Mouse (Mus musculus) ES-Bruce4 (cell line): ENCODE measurements around the gene Iqcf3. TPM values are rescaled to one million over a fixed set of nuclear protein-coding genes. Genes with fewer than 3 reads are reported as not detected.

Experiments used
- H3K27ac ChIP-seq: 2 replicates; pipeline ENCODE4 v1.5.1; 2012; ENCODE audit warnings: low read length, inconsistent platforms; ENCODE audit not compliant: insufficient read depth
- H3K27me3 ChIP-seq: 2 replicates; pipeline ENCODE4 v1.6.1; 2012; ENCODE audit warnings: mild to moderate bottlenecking, low read length, inconsistent platforms; ENCODE audit not compliant: control insufficient read depth, poor library complexity, insufficient read depth, severe bottlenecking
- H3K36me3 ChIP-seq: 2 replicates; pipeline ENCODE4 v1.6.1; 2012; ENCODE audit warnings: inconsistent platforms, mild to moderate bottlenecking, low read length, moderate library complexity; ENCODE audit not compliant: control insufficient read depth, poor library complexity, insufficient read depth, severe bottlenecking
- H3K4me1 ChIP-seq: one replicate; pipeline ENCODE4 v1.8.1; 2011; ENCODE audit warnings: low read length; ENCODE audit not compliant: control insufficient read depth, insufficient read depth
- H3K4me3 ChIP-seq: 2 replicates; pipeline ENCODE4 v1.5.1; 2011; ENCODE audit warnings: low read depth, mild to moderate bottlenecking, low read length
- H3K9ac ChIP-seq: 2 replicates; pipeline ENCODE4 v1.6.1; 2012; ENCODE audit warnings: low read depth, mild to moderate bottlenecking, inconsistent platforms; ENCODE audit not compliant: poor library complexity, severe bottlenecking
- H3K9me3 ChIP-seq: replicated peaks from 2 replicates; pipeline ENCODE4 v1.6.1; 2012; ENCODE audit warnings: mild to moderate bottlenecking, low read length, inconsistent platforms; ENCODE audit not compliant: control insufficient read depth, poor library complexity, insufficient read depth, severe bottlenecking
- CTCF ChIP-seq: IDR thresholded peaks from one replicate; pipeline ENCODE4 v1.8.1; 2011; ENCODE audit warnings: low read depth, low read length
- EP300 ChIP-seq: IDR thresholded peaks from 2 replicates; pipeline ENCODE4 v1.6.1; 2011; ENCODE audit warnings: low read depth, low read length; ENCODE audit not compliant: insufficient read depth
- POLR2A ChIP-seq: IDR thresholded peaks from one replicate; pipeline ENCODE4 v1.8.1; 2011; ENCODE audit warnings: low read length; ENCODE audit not compliant: insufficient read depth
- polyA plus RNA-seq: library from polyadenylated mRNA; stranded (reverse); fragments of >200 nt; gene quantifications from 2 replicates; pipeline ENCODE4 v1.2.4, GENCODE M21; 2011; ENCODE audit warnings: low read depth; ENCODE audit not compliant: missing spikeins, insufficient read depth, insufficient read length

The Iqcf3 gene
- polyA plus RNA-seq, 1 experiment, result not detected

GRCm38 (mm10) chr9:106566437-106566836, 5.0 kb upstream of the Iqcf3 start:
- Histone ChIP-seq H3K27ac (no peak overlapping the region), H3K9ac (no peak overlapping the region), H3K36me3 (no peaks in the 10 kb centered on the region), H3K27me3 (no peaks in the 10 kb centered on the region), H3K4me3 (no peak overlapping the region), H3K9me3 (no peaks in the 10 kb centered on the region), H3K4me1 (no peaks in the 10 kb centered on the region)
- no peak for TF ChIP-seq CTCF
- no peak for TF ChIP-seq POLR2A
- no peak for TF ChIP-seq EP300

GRCm38 (mm10) chr9:106564025-106564424, 2.6 kb upstream of the Iqcf3 start:
- Histone ChIP-seq H3K27me3 (no peaks in the 10 kb centered on the region), H3K9me3 (no peaks in the 10 kb centered on the region), H3K4me1 (no peaks in the 10 kb centered on the region), H3K4me3 (no peak overlapping the region), H3K27ac (no peak overlapping the region), H3K36me3 (no peaks in the 10 kb centered on the region), H3K9ac (no peak overlapping the region)
- TF ChIP-seq POLR2A, result no peak
- TF ChIP-seq EP300, result no peak
- no peak for TF ChIP-seq CTCF

GRCm38 (mm10) chr9:106562291-106562690, 860 bp upstream of the Iqcf3 start:
- H3K36me3 ChIP-seq, result no peaks in the 10 kb centered on the region
- no peaks in the 10 kb centered on the region for H3K27me3 ChIP-seq
- H3K4me1 ChIP-seq, result no peaks in the 10 kb centered on the region
- no peak overlapping the region for H3K27ac ChIP-seq
- H3K4me3 ChIP-seq, result no peak overlapping the region
- H3K9me3 ChIP-seq, result no peaks in the 10 kb centered on the region
- no peak overlapping the region for H3K9ac ChIP-seq
- no peak for TF ChIP-seq CTCF

GRCm38 (mm10) chr9:106534975-106535374, 26.5 kb downstream of the Iqcf3 start:
- H3K27ac ChIP-seq, result no peak overlapping the region
- H3K27me3 ChIP-seq, result no peaks in the 10 kb centered on the region
- H3K9ac ChIP-seq, result no peak overlapping the region
- H3K9me3 ChIP-seq, result no peaks in the 10 kb centered on the region
- no peak overlapping the region for H3K4me3 ChIP-seq
- no peaks in the 10 kb centered on the region for H3K4me1 ChIP-seq
- no peaks in the 10 kb centered on the region for H3K36me3 ChIP-seq
- no peak for TF ChIP-seq EP300

- Histone ChIP-seq H3K36me3 (no peaks in the 10 kb centered on the region), H3K9me3 (no peaks in the 10 kb centered on the region), H3K27ac (no peak overlapping the region), H3K9ac (no peak overlapping the region), H3K4me3 (no peak overlapping the region), H3K27me3 (no peaks in the 10 kb centered on the region), H3K4me1 (no peaks in the 10 kb centered on the region)
- 0 out of 2 replicates have a peak, but pooled peaks have one; percentile 28 for TF ChIP-seq EP300
- TF ChIP-seq POLR2A, result no peak
- no peak for TF ChIP-seq CTCF
Observed at GRCm38 (mm10) chr9:106534296-106534695, 27.1 kb downstream of the Iqcf3 start.

- no peaks in the 10 kb centered on the region for H3K4me1 ChIP-seq
- H3K36me3 ChIP-seq, result no peaks in the 10 kb centered on the region
- no peak overlapping the region for H3K27ac ChIP-seq
- no peak overlapping the region for H3K4me3 ChIP-seq
- TF ChIP-seq CTCF (peak; percentile 94), EP300 (no peak)
- H3K9me3 ChIP-seq, result no peaks in the 10 kb centered on the region
- H3K27me3 ChIP-seq, result no peaks in the 10 kb centered on the region
- H3K9ac ChIP-seq, result no peak overlapping the region
Observed at GRCm38 (mm10) chr9:106531833-106532232, 29.6 kb downstream of the Iqcf3 start.

- no peaks in the 10 kb centered on the region for H3K9me3 ChIP-seq
- no peaks in the 10 kb centered on the region for H3K4me1 ChIP-seq
- H3K9ac ChIP-seq, result no peak overlapping the region
- no peaks in the 10 kb centered on the region for H3K27me3 ChIP-seq
- no peaks in the 10 kb centered on the region for H3K36me3 ChIP-seq
- H3K27ac ChIP-seq, result no peak overlapping the region
- TF ChIP-seq EP300, result no peak
- no peak for TF ChIP-seq POLR2A
- TF ChIP-seq CTCF, result no peak
- H3K4me3 ChIP-seq, result no peak overlapping the region
Observed at GRCm38 (mm10) chr9:106519909-106520308, 41.5 kb downstream of the Iqcf3 start.
